In the genomic region with DNA sequence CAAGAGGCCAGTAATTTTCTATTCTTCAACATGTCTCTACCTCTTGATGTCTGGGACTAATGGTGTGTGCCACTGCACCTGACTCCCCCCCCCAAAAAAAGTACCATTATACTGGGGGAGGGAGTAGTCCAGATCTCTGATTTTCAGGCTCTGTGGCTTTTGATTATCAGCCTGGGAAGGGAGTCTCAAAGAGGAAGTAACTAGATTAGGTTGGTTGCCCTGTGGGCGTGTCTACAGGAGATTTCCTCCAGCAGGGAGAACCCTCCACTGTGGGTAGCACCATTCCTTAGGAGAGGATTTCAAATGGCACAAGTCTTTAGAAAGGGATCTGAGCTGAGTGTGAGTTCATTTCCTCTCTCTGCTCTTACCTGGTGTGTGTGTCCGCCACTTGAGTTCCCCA, we compare ENCODE assay signal across 12 mouse cellular contexts.
"Had no signal": no experiment of that assay in that cellular context is flagged by ENCODE, and none has a peak within 500 bp of the region (broad histone marks: within the 10 kb centered on the region; RNA-seq: fewer than 3 reads in every experiment).

No protein-coding gene starts in this region.

- H3K4me3 ChIP-seq: limb, embryonic 13.5 days; midbrain, embryonic 10.5 days; midbrain, embryonic 15.5 days; neural tube, embryonic 15.5 days; stomach, embryonic 15.5 days had no signal

- DNase-seq: kidney, adult 11 months; left cerebral cortex, postnatal 4 days; lung, adult 18-20 months; right cerebral cortex, postnatal 4 days; spleen, adult 18-20 months had no signal

- H3K27ac ChIP-seq: kidney, postnatal 0 days; limb, embryonic 13.5 days; liver, embryonic 14.5 days; midbrain, embryonic 10.5 days; midbrain, embryonic 15.5 days; neural tube, embryonic 15.5 days; stomach, embryonic 15.5 days had no signal

- H3K9me3 ChIP-seq: midbrain, embryonic 15.5 days; neural tube, embryonic 15.5 days; stomach, embryonic 15.5 days had no signal

- H3K9ac ChIP-seq: limb, embryonic 13.5 days; liver, embryonic 14.5 days; midbrain, embryonic 15.5 days; neural tube, embryonic 15.5 days; stomach, embryonic 15.5 days had no signal

- H3K36me3 ChIP-seq: limb, embryonic 13.5 days; midbrain, embryonic 10.5 days; midbrain, embryonic 15.5 days; neural tube, embryonic 15.5 days; stomach, embryonic 15.5 days had no signal

- ATAC-seq: midbrain, embryonic 15.5 days had no signal

- H3K27me3 ChIP-seq: limb, embryonic 13.5 days; neural tube, embryonic 15.5 days; stomach, embryonic 15.5 days had no signal

- H3K4me2 ChIP-seq: limb, embryonic 13.5 days; midbrain, embryonic 15.5 days; neural tube, embryonic 15.5 days; stomach, embryonic 15.5 days had no signal
